Mouse (Mus musculus) left cerebral cortex, adult 2 months (tissue): ENCODE data around the gene Tead3. TPM values are rescaled to one million over a fixed set of nuclear protein-coding genes. Genes with fewer than 3 reads are reported as not detected.
"Not testable (repeated sequence)": the region's sequence is repeated elsewhere in the genome, so short reads cannot be mapped to it uniquely, and the experiment has no call there.

ENCODE experiments used
- DNase-seq, 2 experiments: peaks; one replicate each; pipeline ENCODE4 v3.0.0; 2021 to 2022; ENCODE audit warnings: low spot score in 2 of 2, mixed read lengths in 1 of 2; ENCODE audit errors: extremely low spot score in 1 of 2
- H3K27ac ChIP-seq: fragments of 200-600 bp; 2 replicates; pipeline ENCODE4 v1.8.1; 2022
- H3K4me3 ChIP-seq: fragments of 200-600 bp; 2 replicates; pipeline ENCODE4 v1.8.1; 2022
- CTCF ChIP-seq: fragments of 200-600 bp; IDR thresholded peaks from 2 replicates; pipeline ENCODE4 v1.8.1; 2022; ENCODE audit warnings: antibody characterized with exemption, mild to moderate bottlenecking, moderate library complexity
- intact Hi-C: fragments of 180-260 bp; cut with DNase I; formaldehyde crosslinking; loops from one replicate; pipeline ENCODE4 v1.15.1; 2025
- total RNA-seq, 2 experiments: library from RNA; stranded (reverse); gene quantifications; 2 replicates each; pipeline ENCODE4 v1.2.3; 2021

Tead3 gene
- total RNA-seq, 2 experiments from 2014 or later: 2.9 to 3.0 TPM

DNA sequence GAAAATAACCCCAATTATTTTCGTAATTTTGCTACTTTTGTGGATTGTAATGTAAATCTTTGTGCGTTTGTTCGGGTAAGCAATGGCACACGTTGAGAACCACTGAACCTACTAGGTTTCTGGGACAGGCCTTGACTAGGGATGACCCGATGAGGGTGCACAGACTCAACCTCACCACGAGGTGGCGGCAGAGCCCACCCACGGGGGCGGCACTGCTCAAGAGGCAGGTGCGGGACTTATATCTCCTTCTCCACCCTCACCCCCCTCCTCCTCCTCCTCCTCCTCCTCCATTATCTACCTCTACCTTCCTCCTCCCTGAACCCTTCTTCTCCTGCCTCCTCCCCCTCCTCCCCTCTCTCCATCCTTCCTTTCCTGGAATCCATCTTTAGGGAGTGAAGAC is 23.2 kb upstream of the Tead3 start:
- H3K27ac ChIP-seq: no peak overlapping the region
- intact Hi-C loops: no loop called here
- no peak for DNase-seq
- H3K4me3 ChIP-seq: no peak overlapping the region
- peak; percentile 58 for TF ChIP-seq CTCF

DNA sequence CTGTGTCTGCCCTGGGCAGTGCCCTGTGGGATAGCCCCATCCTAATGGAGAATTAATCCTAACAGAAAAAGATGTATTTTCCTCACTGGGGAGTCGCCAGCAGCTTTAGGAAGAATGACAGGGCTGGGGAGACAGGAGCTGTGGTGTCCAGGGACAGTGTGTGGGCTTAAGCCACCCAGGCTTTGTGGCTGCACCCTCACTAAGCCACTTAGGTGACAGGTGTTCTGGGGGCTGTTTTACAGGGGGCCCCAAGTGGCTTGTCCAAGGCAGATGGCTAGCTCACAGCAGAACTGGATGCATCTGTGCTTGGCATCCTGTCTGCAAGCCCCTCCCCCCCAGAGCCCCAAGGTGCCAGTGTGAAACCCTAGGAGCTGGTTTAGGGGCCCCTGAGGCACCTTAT is 21.3 kb upstream of the Tead3 start:
- no peak overlapping the region for H3K4me3 ChIP-seq

DNA sequence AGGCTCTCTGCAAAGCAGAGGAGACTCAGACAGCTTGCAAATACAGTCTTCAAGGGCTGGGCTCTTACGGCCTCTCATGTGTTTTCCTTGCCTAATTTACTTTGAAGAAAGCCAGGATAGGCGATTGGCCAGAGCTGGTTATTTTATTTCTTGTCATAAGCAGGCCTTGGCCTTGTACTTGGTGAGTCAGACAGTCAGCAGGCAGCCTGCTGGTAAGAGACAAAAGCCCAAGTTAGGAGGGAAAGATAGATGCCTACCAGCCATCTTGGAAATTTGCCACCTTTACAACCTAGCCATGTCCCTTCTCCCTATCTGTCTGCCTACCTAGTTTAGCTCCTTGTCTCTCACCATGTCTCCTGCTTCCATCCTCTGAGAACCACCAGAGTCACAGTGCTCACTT is 20.7 kb upstream of the Tead3 start:
- DNase-seq: no peak
- no peak for TF ChIP-seq CTCF
- intact Hi-C loops: no loop called here
- Histone ChIP-seq H3K4me3 (no peak overlapping the region), H3K27ac (no peak overlapping the region)

More for the DNA sequence above, 21.3 kb upstream of the Tead3 start:
- no peak for TF ChIP-seq CTCF
- no peak overlapping the region for H3K27ac ChIP-seq
- intact Hi-C loops: no loop called here
- DNase-seq: no peak

DNA sequence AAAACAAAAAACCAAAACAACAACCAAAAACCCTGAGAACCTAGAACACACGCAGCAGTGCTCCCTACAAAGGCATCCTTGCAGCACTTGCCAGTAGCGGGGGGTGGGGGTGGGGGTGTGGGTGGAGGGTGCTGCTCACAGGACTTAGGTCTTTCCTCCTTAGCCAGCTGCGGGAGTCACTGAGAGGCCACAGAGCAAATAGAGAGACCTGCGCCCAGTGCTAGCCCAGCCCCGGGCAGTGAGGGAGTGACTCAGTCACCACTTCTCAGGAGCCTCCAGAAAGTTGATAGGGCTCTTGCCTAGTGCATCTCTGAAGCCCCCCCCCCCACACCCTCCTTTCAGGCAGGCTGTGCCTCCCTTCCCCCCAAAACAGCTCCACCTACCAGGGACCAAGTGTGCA is 18.4 kb upstream of the Tead3 start:
- no peak overlapping the region for H3K27ac ChIP-seq
- TF ChIP-seq CTCF: no peak
- DNase-seq: no peak
- intact Hi-C loops: no loop called here
- H3K4me3 ChIP-seq: no peak overlapping the region

DNA sequence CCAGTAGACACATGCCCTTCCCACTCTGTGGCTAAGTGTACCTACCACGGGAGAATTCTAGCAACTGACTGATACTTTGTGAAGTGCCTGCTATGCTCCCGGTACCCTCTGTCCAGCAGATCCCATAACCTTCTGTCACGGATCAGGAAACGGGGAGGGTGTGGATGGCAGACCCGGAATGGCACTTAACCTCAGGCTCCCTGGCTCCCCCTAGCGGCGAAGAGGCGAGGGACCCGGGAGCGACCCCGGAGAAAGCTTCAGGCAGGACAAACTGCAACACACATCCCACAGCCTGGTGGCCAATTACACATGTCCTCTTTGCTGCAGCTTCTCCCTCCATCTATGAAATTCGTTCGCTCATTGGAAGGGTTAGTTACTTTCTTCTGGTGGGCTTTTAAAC is 17.8 kb upstream of the Tead3 start:
- Histone ChIP-seq H3K4me3 (no peak overlapping the region), H3K27ac (no peak overlapping the region)
- peak; percentile 51 to 61 for DNase-seq
- TF ChIP-seq CTCF: peak; percentile 90
- intact Hi-C loops: no loop called here

DNA sequence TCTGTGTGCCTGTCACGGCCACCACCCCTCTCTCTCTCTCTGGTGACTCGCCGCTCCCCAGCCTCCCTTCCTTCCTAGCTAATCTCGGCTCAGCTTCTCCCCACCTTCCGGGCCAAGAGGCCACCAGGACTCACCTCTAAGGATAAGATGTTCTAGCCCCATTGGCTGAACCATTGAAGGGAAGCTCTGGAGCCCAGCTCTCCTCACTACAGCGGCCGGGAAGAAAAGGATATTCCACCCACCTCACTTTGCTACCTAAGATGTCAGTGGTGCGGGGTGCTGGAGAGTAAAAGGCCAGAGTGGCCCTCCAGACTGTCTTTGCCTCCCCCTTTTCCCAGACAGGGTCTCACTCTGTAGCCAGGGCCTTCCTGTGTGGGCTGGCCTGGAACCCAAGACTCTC is 14.5 kb upstream of the Tead3 start, which contains the start of gene Tulp1:
TSS of gene Tulp1 (minus strand) at position 101 of the 400 bp plus-strand sequence.
- no peak within 1 kb of the TSS for H3K4me3 ChIP-seq
- intact Hi-C loops: no loop called here
- DNase-seq: no peak

DNA sequence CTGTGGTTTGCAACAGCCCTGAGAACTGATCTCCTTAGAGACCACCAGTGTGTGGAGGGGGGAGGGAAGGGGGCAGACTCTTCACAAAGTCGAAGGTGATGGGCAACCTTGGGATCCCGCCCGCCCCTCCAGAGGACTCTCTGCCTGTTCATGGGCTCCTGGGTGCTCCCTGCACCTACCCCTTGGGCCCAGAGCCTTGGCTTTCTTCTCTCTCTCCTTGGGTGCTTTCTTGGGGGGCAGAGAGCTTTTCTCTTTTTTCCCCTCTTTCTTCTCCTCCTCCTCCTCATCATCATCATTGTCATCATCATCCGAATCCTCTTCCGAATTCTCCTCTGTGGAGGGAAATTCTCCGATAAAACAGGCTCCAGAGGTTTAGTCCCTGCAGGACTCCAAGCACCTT is 12.9 kb upstream of the Tead3 start:
- Histone ChIP-seq H3K27ac (no peak overlapping the region), H3K4me3 (no peak overlapping the region)
- no peak for DNase-seq
- no peak for TF ChIP-seq CTCF
- intact Hi-C loops: no loop called here

More for the DNA sequence above, 14.5 kb upstream of the Tead3 start, which contains the start of gene Tulp1:
- H3K27ac ChIP-seq: no peak within 1 kb of the TSS
- TF ChIP-seq CTCF: no peak

DNA sequence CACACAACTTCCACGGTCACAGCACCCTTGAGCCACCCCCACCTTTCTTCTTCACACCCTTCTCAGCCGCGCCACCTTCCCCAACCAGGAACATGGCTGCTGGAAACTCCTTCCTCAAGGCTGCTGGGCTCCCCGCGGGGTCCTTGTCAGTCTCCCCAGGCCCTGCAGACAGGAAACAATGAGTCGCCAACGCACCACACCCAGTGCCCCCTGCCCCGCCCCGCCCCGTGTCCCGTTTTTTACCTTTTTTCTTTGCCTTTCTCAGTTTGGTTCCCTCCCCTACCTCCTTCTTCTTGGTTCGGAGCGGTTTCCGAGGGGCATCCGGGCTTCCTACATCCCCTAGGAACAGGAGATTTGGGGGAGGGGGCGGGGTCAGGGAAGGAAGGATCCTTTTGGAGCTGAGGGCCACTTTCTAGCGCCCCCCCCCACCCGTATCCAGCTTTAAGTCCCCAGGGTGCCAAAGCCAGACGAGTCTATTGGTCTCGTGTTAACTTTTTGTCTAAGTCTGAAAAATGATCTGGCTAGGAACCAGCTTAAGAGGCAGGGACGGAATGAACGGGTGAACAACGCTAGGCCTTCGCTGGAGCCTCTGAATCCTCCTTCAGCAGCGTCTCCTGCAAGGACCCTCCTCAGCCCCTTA is 12.2 kb upstream of the Tead3 start:
- intact Hi-C loops: no loop called here
- Histone ChIP-seq H3K4me3 (no peak overlapping the region), H3K27ac (no peak overlapping the region)
- TF ChIP-seq CTCF: no peak
- DNase-seq: no peak

DNA sequence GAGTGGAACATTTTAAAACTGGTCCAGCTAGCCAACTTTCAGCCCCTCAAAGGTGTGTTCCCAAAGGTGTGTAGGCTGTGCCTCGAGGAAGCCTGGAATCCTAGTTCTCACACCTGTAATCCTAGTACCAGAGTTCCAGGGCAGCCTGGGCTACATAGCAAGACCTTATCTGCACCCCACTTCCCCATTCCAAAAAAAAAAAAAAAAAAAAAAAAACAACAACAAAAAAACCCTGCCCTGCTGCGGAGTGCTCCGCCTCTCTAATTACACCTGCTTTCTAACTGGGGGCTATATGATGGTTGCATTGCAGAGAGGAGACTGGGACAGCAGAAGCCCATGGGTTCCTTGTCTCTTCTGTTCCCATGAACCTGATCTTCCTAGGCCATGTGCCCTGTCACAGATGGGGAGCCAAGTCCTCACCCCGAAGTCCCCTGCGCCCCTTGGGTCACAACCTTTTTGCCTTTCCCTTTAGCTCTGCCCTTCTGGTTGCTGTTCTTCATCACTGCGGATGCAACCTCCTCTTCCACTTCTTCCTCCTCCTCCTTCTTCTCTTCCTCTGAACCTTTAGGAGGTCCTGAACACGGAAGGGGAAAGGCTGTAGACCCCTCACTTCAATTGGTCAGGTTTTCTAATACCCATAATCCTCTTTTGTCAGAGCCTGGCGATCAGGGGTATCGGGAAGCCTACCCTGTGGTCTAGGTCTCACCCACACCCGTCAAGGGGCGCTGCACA is 11.5 kb upstream of the Tead3 start:
- Histone ChIP-seq H3K4me3 (no peak overlapping the region), H3K27ac (no peak overlapping the region)
- no peak for DNase-seq
- TF ChIP-seq CTCF: no peak
- intact Hi-C loops: no loop called here

DNA sequence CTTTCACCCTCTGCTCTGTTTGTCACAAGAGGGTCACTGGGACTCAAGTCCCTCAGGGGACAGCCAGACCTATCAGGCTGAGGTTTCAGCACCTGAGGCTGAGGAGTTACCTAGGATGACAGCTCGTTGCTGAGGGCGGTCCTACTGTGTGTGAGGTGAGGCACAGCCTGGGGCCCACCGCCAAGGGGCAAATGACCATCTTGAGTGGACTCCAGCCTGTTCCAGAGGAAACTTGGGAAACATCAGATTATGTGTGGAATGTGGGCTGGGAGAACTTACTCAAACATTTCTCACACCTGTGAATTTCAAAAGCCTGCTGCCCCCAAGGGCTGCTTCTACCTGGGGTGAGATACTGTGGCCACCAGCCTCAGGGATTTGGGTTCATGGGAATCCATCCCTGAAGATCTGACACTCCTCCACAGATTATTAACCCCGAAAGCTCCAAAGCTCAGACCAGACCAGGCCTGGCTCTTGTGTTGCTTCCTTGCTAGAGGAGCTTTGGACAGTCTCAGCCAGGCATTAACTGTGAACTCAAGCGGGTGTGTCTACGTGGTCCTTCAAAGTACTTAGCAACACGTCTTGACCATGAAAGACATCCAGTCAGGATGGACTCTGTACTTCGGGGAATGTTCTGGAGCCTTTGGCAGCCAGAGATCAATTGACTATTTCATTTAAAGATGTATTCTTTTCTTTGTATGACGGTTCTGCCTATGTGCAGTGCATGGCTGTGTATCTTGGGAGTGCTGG is 10.1 kb upstream of the Tead3 start:
- intact Hi-C loops: no loop called here
- Histone ChIP-seq H3K4me3 (no peak overlapping the region), H3K27ac (no peak overlapping the region)
- DNase-seq: no peak
- no peak for TF ChIP-seq CTCF

DNA sequence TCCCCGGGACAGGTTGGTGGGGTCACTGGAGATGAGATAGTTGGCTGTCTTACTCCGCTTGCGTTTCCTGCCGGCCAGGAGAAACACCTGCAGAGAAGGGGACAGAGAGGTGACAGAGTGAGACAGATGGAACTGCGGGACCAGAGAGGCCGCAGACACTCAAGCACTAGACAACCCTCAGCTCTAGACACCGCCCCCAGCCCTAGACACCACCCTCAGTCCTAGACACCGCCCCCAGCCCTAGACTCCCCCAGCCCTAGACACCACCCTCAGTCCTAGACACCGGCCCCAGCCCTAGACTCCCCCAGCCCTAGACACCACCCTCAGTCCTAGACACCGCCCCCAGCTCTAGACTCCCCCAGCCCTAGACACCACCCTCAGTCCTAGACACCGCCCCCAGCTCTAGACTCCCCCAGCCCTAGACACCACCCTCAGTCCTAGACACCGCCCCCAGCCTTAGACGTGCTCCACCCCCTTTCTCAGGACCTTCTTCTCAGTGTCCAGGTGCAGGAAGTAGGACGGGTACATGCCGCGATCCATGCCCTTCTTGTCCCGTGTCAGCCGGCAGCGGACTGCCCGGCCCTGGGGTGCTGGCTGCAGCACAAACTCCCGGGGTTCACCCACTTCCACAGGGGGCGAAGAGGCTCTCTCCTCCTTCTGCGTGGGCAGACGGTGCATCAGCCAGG is 8.1 kb upstream of the Tead3 start:
- H3K4me3 ChIP-seq, intact Hi-C loops, DNase-seq, H3K27ac ChIP-seq: not testable (repeated sequence)

DNA sequence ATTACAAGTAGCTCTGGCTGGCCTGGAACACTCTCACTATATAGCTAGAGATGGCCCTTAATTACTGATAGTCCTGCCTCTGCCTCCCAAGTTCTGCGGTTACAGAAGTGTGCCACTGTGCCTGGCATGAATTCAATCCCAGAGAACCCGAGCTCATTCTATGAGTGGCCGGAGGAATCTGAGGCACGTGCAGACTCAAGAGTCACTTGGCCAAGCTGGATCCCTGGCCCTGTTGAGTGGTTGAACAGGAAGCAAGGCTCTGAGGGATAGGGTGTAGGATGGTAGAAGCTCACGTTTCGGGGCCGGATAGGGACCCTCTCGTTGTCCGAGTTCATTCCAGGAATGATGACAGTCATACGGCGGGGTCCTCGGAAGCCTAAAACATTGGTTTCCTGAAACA is 5.3 kb upstream of the Tead3 start:
- Histone ChIP-seq H3K27ac (no peak overlapping the region), H3K4me3 (no peak overlapping the region)
- DNase-seq: no peak
- no peak for TF ChIP-seq CTCF
- intact Hi-C loops: no loop called here
